Mouse (Mus musculus) liver, embryonic 15.5 days (tissue): ENCODE results near the gene Iffo2. TPM values are rescaled to one million over a fixed set of nuclear protein-coding genes. Genes with fewer than 3 reads are reported as not detected.
"Not testable (repeated sequence)": the region's sequence is repeated elsewhere in the genome, so short reads cannot be mapped to it uniquely, and the experiment has no call there.

Experiments used
- ATAC-seq: fragments of 200-750 bp; cut with Nextera tagmentation; 2 replicates; pipeline ENCODE4 v1.8.0; 2017; ENCODE audit warnings: moderate number of reproducible peaks, mild to moderate bottlenecking, moderate library complexity; ENCODE audit not compliant: insufficient read depth
- H3K27ac ChIP-seq: fragments of 300-500 bp; sonication (generic); replicated peaks from 2 replicates; pipeline ENCODE4 v1.5.1; 2015; ENCODE audit warnings: mild to moderate bottlenecking, inconsistent platforms
- H3K27me3 ChIP-seq: fragments of 300-500 bp; sonication (generic); 2 replicates; pipeline ENCODE4 v1.6.1; 2015; ENCODE audit warnings: mild to moderate bottlenecking, inconsistent platforms
- H3K36me3 ChIP-seq: fragments of 300-500 bp; sonication (generic); replicated peaks from 2 replicates; pipeline ENCODE4 v1.6.1; 2015; ENCODE audit warnings: moderate library complexity, mild to moderate bottlenecking, inconsistent platforms
- H3K4me1 ChIP-seq: fragments of 300-500 bp; sonication (generic); replicated peaks from 2 replicates; pipeline ENCODE4 v1.6.1; 2015; ENCODE audit warnings: inconsistent platforms
- H3K4me2 ChIP-seq: fragments of 300-500 bp; sonication (generic); 2 replicates; pipeline ENCODE4 v1.6.1; 2015; ENCODE audit warnings: moderate library complexity, mild to moderate bottlenecking, inconsistent platforms
- H3K4me3 ChIP-seq: fragments of 300-500 bp; sonication (generic); replicated peaks from 2 replicates; pipeline ENCODE4 v1.5.1; 2015; ENCODE audit warnings: mild to moderate bottlenecking, inconsistent platforms
- H3K9ac ChIP-seq: fragments of 300-500 bp; sonication (generic); 2 replicates; pipeline ENCODE4 v1.6.1; 2015; ENCODE audit warnings: moderate library complexity, mild to moderate bottlenecking, inconsistent platforms
- H3K9me3 ChIP-seq: fragments of 300-500 bp; sonication (generic); replicated peaks from 2 replicates; pipeline ENCODE4 v1.6.1; 2016; ENCODE audit warnings: inconsistent platforms
- WGBS: fragments of 180-500 bp; shearing (Covaris S2); methylation state at CpG from one replicate; pipeline ENCODE4 v1.1.7; 2015; ENCODE audit warnings: mixed read lengths; ENCODE audit not compliant: insufficient replicate concordance; 5-methylcytosine and 5-hydroxymethylcytosine counted together
- polyA plus RNA-seq: library from polyadenylated mRNA; unstranded; fragments of >200 nt; fragmentation: Nextera tagmentation; extraction: Ambion mirVana; gene quantifications from 2 replicates; pipeline ENCODE4 v1.2.1, GENCODE M21; 2015

Iffo2 gene
- polyA plus RNA-seq = 0.69 and 1.1 TPM in 2 replicates

DNA sequence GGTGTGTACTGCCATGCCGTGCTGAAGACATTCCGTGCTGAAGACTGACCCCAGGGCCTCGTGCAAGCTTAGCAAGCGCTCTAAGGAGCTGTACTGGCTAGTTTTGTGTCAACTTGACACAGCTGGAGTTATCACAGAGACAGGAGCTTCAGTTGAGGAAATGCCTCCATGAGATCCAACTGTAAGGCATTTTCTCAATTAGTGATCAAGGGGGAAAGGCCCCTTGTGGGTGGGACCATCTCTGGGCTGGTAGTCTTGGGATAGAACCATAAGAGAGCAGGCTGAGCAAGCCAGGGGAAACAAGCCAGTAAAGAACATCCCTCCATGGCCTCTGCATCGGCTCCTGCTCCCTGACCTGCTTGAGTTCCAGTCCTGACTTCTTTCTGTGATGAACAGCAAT lies at the start of gene Iffo2:
Gene Iffo2 (plus strand): TSS at position 301 of the 400 bp plus-strand sequence.
- not testable (repeated sequence) for H3K36me3 ChIP-seq, H3K27ac ChIP-seq, H3K9ac ChIP-seq, H3K9me3 ChIP-seq, H3K4me1 ChIP-seq, ATAC-seq, H3K4me2 ChIP-seq, H3K4me3 ChIP-seq, H3K27me3 ChIP-seq
- WGBS = 62% methylated on average over 5 of the region's 5 CpGs

DNA sequence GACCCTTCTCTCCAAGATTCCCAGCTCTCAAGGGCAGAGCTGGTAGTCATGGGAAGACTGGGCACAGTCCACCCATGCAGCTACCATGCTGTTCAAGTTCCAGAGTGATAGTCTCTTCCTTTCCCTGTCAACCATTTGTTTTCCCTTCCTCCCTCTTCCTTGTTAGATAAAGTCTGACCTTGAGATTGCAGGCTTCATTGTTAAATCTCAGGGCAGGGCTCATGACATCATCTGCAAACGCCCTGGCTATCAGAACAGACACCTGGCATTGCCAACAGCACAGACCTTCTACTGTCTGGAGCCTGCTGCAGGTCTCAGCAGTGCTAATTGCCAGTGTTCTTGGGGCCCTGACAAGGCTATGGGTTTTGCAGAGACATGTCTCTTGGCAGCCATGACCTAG lies 48.9 kb upstream of the Iffo2 start:
- WGBS = 64% methylated on average over 1 of the region's 1 CpGs
- ATAC-seq = no peak
- H3K4me2 ChIP-seq = no peak overlapping the region
- H3K4me3 ChIP-seq = no peak overlapping the region
- H3K4me1 ChIP-seq = no peaks in the 10 kb centered on the region
- H3K9ac ChIP-seq = no peak overlapping the region
- no peaks in the 10 kb centered on the region for H3K27me3 ChIP-seq
- no peaks in the 10 kb centered on the region for H3K9me3 ChIP-seq
- H3K27ac ChIP-seq = no peak overlapping the region
- H3K36me3 ChIP-seq = peaks cover 100% of the 10 kb centered on the region

GRCm38 (mm10) chr4:139483461-139484105 lies 46.8 kb upstream of the Iffo2 start:
- WGBS = 87% methylated on average over 8 of the region's 8 CpGs
- peaks cover 100% of the 10 kb centered on the region for H3K36me3 ChIP-seq
- H3K9me3 ChIP-seq = no peaks in the 10 kb centered on the region
- no peak overlapping the region for H3K9ac ChIP-seq
- no peak overlapping the region for H3K4me2 ChIP-seq
- H3K27me3 ChIP-seq = no peaks in the 10 kb centered on the region
- no peak overlapping the region for H3K27ac ChIP-seq
- no peaks in the 10 kb centered on the region for H3K4me1 ChIP-seq
- H3K4me3 ChIP-seq = no peak overlapping the region
- no peak for ATAC-seq

DNA sequence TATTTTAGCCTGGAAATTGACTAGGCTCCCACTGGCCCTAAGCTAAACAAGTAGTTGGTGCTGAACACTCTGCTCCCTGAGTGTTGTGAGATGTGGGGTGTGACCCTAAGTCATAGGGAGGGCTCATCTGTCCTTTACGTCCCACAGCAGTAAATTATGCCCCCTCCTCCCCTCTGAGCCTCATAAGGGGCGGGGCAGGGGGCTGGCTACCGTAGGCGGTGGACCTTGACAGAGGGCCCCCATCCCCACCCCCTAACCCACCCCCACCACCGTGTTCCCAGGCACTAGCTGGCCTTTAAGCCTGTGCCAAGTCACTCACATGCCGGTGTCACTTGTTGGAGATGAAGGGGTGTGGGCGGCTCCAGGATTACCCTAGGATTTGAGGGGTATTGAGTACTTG lies 45.9 kb upstream of the Iffo2 start:
- ATAC-seq = no peak
- no peak overlapping the region for H3K4me2 ChIP-seq
- peaks cover 100% of the 10 kb centered on the region for H3K36me3 ChIP-seq
- 80% methylated on average over 7 of the region's 7 CpGs for WGBS
- H3K9ac ChIP-seq = no peak overlapping the region
- H3K27me3 ChIP-seq = no peaks in the 10 kb centered on the region
- no peaks in the 10 kb centered on the region for H3K9me3 ChIP-seq
- no peak overlapping the region for H3K4me3 ChIP-seq
- H3K4me1 ChIP-seq = no peaks in the 10 kb centered on the region
- no peak overlapping the region for H3K27ac ChIP-seq

- Histone ChIP-seq H3K27me3 (no peaks in the 10 kb centered on the region), H3K4me2 (no peak overlapping the region), H3K4me1 (0 out of 2 replicates have a peak, but pooled peaks cover 4% of the 10 kb centered on the region), H3K4me3 (no peak overlapping the region), H3K9me3 (no peaks in the 10 kb centered on the region), H3K36me3 (peaks cover 94% of the 10 kb centered on the region), H3K27ac (no peak overlapping the region), H3K9ac (no peak overlapping the region)
- no peak for ATAC-seq
- WGBS = 83% methylated on average over 10 of the region's 10 CpGs
Observed at GRCm38 (mm10) chr4:139487085-139487484, 43.3 kb upstream of the Iffo2 start.

DNA sequence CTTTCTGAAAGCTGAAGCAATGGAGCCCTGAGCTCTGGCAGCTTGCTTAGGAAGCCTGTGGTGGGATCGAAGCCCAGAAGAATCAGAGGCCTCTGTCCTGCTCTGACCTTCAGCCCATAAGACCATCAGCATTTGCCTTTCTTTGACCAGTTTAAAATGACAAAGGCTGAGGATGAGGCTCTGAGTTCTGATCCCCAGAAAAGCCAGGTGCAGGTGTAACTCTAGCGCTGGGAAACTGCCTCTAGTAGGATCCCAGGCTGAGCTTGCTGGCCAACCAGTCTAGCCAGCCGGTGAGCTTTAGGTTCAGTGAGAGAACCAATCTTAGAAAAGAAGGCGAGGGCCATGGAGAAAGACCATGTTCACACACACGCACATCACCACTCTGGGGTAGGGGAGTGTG lies 42.0 kb upstream of the Iffo2 start:
- Histone ChIP-seq H3K9me3 (no peaks in the 10 kb centered on the region), H3K4me1 (0 out of 2 replicates have a peak, but pooled peaks cover 13% of the 10 kb centered on the region), H3K27me3 (no peaks in the 10 kb centered on the region), H3K27ac (no peak overlapping the region), H3K36me3 (peaks cover 82% of the 10 kb centered on the region), H3K4me3 (no peak overlapping the region), H3K9ac (no peak overlapping the region), H3K4me2 (no peak overlapping the region)
- ATAC-seq = no peak
- WGBS = 86% methylated on average over 5 of the region's 5 CpGs

GRCm38 (mm10) chr4:139489946-139490345 lies 40.4 kb upstream of the Iffo2 start:
- WGBS = 61% methylated on average over 1 of the region's 1 CpGs
- Histone ChIP-seq H3K27me3 (no peaks in the 10 kb centered on the region), H3K36me3 (peaks cover 66% of the 10 kb centered on the region), H3K27ac (no peak overlapping the region), H3K9ac (no peak overlapping the region), H3K9me3 (no peaks in the 10 kb centered on the region), H3K4me3 (no peak overlapping the region), H3K4me1 (peaks cover 14% of the 10 kb centered on the region), H3K4me2 (no peak overlapping the region)
- no peak for ATAC-seq

- no peak overlapping the region for H3K4me3 ChIP-seq
- no peaks in the 10 kb centered on the region for H3K9me3 ChIP-seq
- H3K4me1 ChIP-seq = peaks cover 14% of the 10 kb centered on the region
- H3K4me2 ChIP-seq = no peak overlapping the region
- H3K36me3 ChIP-seq = peaks cover 60% of the 10 kb centered on the region
- no peaks in the 10 kb centered on the region for H3K27me3 ChIP-seq
- no peak overlapping the region for H3K27ac ChIP-seq
- WGBS = 80% methylated on average over 11 of the region's 11 CpGs
- no peak for ATAC-seq
- no peak overlapping the region for H3K9ac ChIP-seq
Observed at GRCm38 (mm10) chr4:139490413-139491055, 39.8 kb upstream of the Iffo2 start.

- no peak overlapping the region for H3K9ac ChIP-seq
- no peak for ATAC-seq
- H3K36me3 ChIP-seq = peaks cover 49% of the 10 kb centered on the region
- no peak overlapping the region for H3K4me3 ChIP-seq
- no peaks in the 10 kb centered on the region for H3K27me3 ChIP-seq
- WGBS = 78% methylated on average over 5 of the region's 5 CpGs
- no peaks in the 10 kb centered on the region for H3K9me3 ChIP-seq
- no peak overlapping the region for H3K27ac ChIP-seq
- H3K4me2 ChIP-seq = no peak overlapping the region
- peaks cover 14% of the 10 kb centered on the region for H3K4me1 ChIP-seq
Observed at GRCm38 (mm10) chr4:139491541-139492170, 38.7 kb upstream of the Iffo2 start.

GRCm38 (mm10) chr4:139492258-139492833 lies 38.0 kb upstream of the Iffo2 start:
- no peak overlapping the region for H3K4me3 ChIP-seq
- ATAC-seq = peak; percentile 20; the same call in 1 of the 2 replicates
- H3K4me2 ChIP-seq = no peak overlapping the region
- no peaks in the 10 kb centered on the region for H3K27me3 ChIP-seq
- WGBS = 36% methylated on average over 3 of the region's 3 CpGs
- H3K9ac ChIP-seq = no peak overlapping the region
- H3K9me3 ChIP-seq = no peaks in the 10 kb centered on the region
- H3K27ac ChIP-seq = 0 out of 2 replicates have a peak overlapping the region, but pooled peaks have one; percentile 56
- peaks cover 14% of the 10 kb centered on the region for H3K4me1 ChIP-seq
- H3K36me3 ChIP-seq = peaks cover 42% of the 10 kb centered on the region
